Mouse (Mus musculus): ENCODE measurements at regions not wholly inside any gene's neighbourhood (a gene's known extent, or its start where the extent isn't known, plus 50 kb on each side); places are given as distances from the start of the nearest gene placed in this dataset.

- no peak overlapping the region for H3K4me3 ChIP-seq (ENCODE audit: control insufficient read depth, insufficient read depth, low read length)
- no peak overlapping the region for H3K27ac ChIP-seq (ENCODE audit: control insufficient read depth, insufficient read depth, low read length)
- H3K4me1 ChIP-seq (replicated peaks; ENCODE audit: control insufficient read depth, insufficient read depth, low read length): no peaks in the 10 kb centered on the region
- 69% methylated on average over 3 of the region's 3 CpGs for WGBS
- TF ChIP-seq POLR2A (IDR thresholded peaks at IDR 0.05; ENCODE audit: control insufficient read depth, extremely low read depth, insufficient read depth, low read length, poor library complexity): no peak
- no peak for TF ChIP-seq CTCF (IDR thresholded peaks at IDR 0.05; ENCODE audit: borderline replicate concordance, control insufficient read depth, extremely low read depth, insufficient read depth, low read length, poor library complexity)
- H3K36me3 ChIP-seq (ENCODE audit: control insufficient read depth, insufficient read depth, low read length): no peaks in the 10 kb centered on the region
- no peaks in the 10 kb centered on the region for H3K27me3 ChIP-seq (ENCODE audit: control insufficient read depth, insufficient read depth, low read length)
- no peak for DNase-seq
Measured at GRCm38 (mm10) chr2:34111286-34111685, 223.5 kb upstream of the Mvb12b start.

DNA sequence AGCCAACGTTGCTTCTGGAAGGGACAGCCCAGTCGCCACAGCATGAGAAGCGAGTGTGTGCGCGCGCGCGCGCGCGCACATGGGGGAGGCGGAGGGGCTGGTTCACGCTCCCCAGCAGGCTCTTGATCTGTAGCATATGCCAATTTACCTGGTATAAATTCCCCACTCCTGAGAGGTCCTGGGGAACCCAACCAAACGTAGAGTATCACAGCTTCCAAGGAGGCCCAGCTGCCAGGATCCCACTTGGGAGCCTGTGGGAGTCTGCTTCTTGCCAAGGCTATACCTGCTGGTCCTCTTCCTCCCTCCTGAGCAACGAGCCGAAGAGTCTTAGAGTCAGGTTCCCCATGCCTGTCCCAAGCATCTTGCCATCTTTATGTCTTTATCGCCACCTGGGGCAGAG is 222.8 kb upstream of the Mvb12b start:
- no peak for TF ChIP-seq POLR2A (IDR thresholded peaks at IDR 0.05; ENCODE audit: control insufficient read depth, extremely low read depth, insufficient read depth, low read length, poor library complexity)
- no peak for TF ChIP-seq CTCF (IDR thresholded peaks at IDR 0.05; ENCODE audit: borderline replicate concordance, control insufficient read depth, extremely low read depth, insufficient read depth, low read length, poor library complexity)
- no peak for DNase-seq
- Histone ChIP-seq H3K27me3 (ENCODE audit: control insufficient read depth, insufficient read depth, low read length) (no peaks in the 10 kb centered on the region), H3K4me3 (ENCODE audit: control insufficient read depth, insufficient read depth, low read length) (no peak overlapping the region), H3K27ac (ENCODE audit: control insufficient read depth, insufficient read depth, low read length) (no peak overlapping the region), H3K36me3 (ENCODE audit: control insufficient read depth, insufficient read depth, low read length) (no peaks in the 10 kb centered on the region), H3K4me1 (replicated peaks; ENCODE audit: control insufficient read depth, insufficient read depth, low read length) (no peaks in the 10 kb centered on the region)
- 86% methylated on average over 17 of the region's 17 CpGs for WGBS

- Histone ChIP-seq H3K36me3 (ENCODE audit: control insufficient read depth, insufficient read depth, low read length) (no peaks in the 10 kb centered on the region), H3K4me3 (ENCODE audit: control insufficient read depth, insufficient read depth, low read length) (no peak overlapping the region), H3K4me1 (replicated peaks; ENCODE audit: control insufficient read depth, insufficient read depth, low read length) (no peaks in the 10 kb centered on the region), H3K27me3 (ENCODE audit: control insufficient read depth, insufficient read depth, low read length) (no peaks in the 10 kb centered on the region), H3K27ac (ENCODE audit: control insufficient read depth, insufficient read depth, low read length) (no peak overlapping the region)
- TF ChIP-seq POLR2A (IDR thresholded peaks at IDR 0.05; ENCODE audit: control insufficient read depth, extremely low read depth, insufficient read depth, low read length, poor library complexity) (no peak), CTCF (IDR thresholded peaks at IDR 0.05; ENCODE audit: borderline replicate concordance, control insufficient read depth, extremely low read depth, insufficient read depth, low read length, poor library complexity) (no peak)
- DNase-seq: no peak
- 90% methylated on average over 27 of the region's 27 CpGs for WGBS
Measured at GRCm38 (mm10) chr2:34107566-34108303, 220.0 kb upstream of the Mvb12b start.

DNA sequence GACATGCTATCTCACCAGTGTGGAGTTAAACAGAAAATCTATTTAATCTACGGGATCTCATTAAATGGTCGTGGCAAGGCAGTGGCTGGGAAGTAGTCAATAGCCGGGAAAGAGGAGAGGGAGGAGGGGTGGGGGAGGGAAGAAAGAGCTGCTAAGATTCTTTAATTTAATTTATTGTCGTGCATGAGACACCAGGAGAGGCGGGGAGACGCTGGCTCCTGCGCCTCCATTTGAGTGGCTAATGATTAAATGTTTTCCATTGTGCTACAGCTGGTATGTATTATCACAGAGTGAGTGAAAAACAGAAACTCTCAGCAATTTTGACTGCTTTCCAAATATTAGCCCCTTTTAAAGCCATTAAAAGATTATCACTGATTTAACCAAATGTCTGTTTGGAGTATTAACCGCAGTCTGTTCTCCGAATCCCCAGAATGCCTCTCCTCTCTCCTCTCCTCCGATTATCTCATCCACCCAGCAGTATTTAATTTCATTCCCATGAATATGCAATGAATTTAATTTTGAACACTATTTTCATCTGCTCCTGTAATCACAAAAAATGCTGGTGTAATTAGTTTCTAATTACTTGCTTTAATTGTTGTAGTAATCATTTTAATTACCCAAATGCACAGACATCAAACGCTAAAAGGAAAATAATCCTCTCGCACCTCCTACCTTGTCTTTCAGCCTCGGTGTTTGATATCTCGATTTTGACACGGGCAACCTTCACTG is 219.3 kb upstream of the Mvb12b start:
- Histone ChIP-seq H3K4me3 (ENCODE audit: control insufficient read depth, insufficient read depth, low read length) (no peak overlapping the region), H3K27ac (ENCODE audit: control insufficient read depth, insufficient read depth, low read length) (no peak overlapping the region), H3K4me1 (replicated peaks; ENCODE audit: control insufficient read depth, insufficient read depth, low read length) (no peaks in the 10 kb centered on the region), H3K36me3 (ENCODE audit: control insufficient read depth, insufficient read depth, low read length) (no peaks in the 10 kb centered on the region), H3K27me3 (ENCODE audit: control insufficient read depth, insufficient read depth, low read length) (no peaks in the 10 kb centered on the region)
- DNase-seq: no peak
- 82% methylated on average over 15 of the region's 15 CpGs for WGBS
- TF ChIP-seq POLR2A (IDR thresholded peaks at IDR 0.05; ENCODE audit: control insufficient read depth, extremely low read depth, insufficient read depth, low read length, poor library complexity): no peak
- TF ChIP-seq CTCF (IDR thresholded peaks at IDR 0.05; ENCODE audit: borderline replicate concordance, control insufficient read depth, extremely low read depth, insufficient read depth, low read length, poor library complexity): no peak

DNA sequence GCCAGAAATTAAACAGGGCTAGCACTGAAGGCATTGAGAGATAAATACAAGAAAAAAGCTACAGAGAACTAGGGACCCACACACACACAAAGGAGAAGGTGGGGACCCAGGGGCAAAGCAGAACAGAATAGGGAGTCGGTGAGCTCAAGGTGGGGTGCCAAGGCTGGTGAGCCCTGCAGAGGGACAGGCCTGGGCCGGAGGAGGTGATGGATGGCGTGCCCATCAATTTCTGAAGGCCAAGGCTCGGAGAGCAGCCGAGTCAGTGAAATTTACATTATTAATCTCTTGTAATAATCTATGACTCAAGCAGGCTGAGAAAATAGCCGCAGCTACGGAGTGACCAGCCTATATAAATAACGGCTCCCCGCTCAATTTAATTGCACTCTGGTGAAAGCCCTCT is 218.5 kb upstream of the Mvb12b start:
- no peak for TF ChIP-seq POLR2A (IDR thresholded peaks at IDR 0.05; ENCODE audit: control insufficient read depth, extremely low read depth, insufficient read depth, low read length, poor library complexity)
- no peak for TF ChIP-seq CTCF (IDR thresholded peaks at IDR 0.05; ENCODE audit: borderline replicate concordance, control insufficient read depth, extremely low read depth, insufficient read depth, low read length, poor library complexity)
- WGBS: 89% methylated on average over 9 of the region's 9 CpGs
- Histone ChIP-seq H3K27ac (ENCODE audit: control insufficient read depth, insufficient read depth, low read length) (no peak overlapping the region), H3K36me3 (ENCODE audit: control insufficient read depth, insufficient read depth, low read length) (no peaks in the 10 kb centered on the region), H3K4me3 (ENCODE audit: control insufficient read depth, insufficient read depth, low read length) (no peak overlapping the region), H3K4me1 (replicated peaks; ENCODE audit: control insufficient read depth, insufficient read depth, low read length) (no peaks in the 10 kb centered on the region), H3K27me3 (ENCODE audit: control insufficient read depth, insufficient read depth, low read length) (no peaks in the 10 kb centered on the region)
- DNase-seq: no peak

DNA sequence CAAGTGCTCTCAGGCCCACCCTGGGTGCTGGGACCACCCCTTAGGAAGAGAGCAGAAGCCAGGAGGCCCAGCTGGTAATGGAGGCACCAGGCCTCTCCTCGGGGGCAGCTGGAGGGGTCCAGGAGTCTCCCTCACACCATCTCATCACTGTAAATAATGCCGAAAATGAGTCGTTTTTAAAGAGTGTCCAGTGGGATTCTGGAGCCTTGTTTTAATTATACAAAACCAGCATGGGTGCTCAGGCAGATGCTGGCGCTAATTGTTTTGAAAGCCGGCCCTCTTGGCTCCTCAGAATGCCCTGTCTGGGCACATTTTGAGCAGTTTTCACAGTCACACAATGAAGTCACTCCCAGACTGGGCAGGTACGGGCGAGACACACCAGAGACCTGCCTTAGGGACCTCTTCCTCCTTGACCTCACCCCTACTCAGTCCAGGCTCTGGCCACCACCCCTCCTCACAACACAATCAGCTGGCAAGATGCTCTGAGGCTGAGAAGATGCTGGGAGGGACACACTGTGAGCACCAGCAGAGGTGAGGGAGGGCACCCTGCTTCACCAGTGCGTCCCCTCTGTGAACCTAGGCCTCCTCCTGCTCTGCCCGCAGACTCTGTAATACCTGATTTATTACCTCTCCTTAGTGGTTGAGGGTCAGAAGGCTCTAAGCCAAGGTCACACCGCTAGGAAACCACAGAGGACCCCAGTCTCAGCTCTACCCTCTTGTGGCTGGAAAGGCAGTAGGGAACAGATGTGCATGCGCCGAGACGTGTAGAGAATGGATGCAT is 217.7 kb upstream of the Mvb12b start:
- no peaks in the 10 kb centered on the region for H3K27me3 ChIP-seq (ENCODE audit: control insufficient read depth, insufficient read depth, low read length)
- 62% methylated on average over 13 of the region's 13 CpGs for WGBS
- H3K27ac ChIP-seq (ENCODE audit: control insufficient read depth, insufficient read depth, low read length): no peak overlapping the region
- no peak for DNase-seq
- no peaks in the 10 kb centered on the region for H3K4me1 ChIP-seq (replicated peaks; ENCODE audit: control insufficient read depth, insufficient read depth, low read length)
- no peak for TF ChIP-seq CTCF (IDR thresholded peaks at IDR 0.05; ENCODE audit: borderline replicate concordance, control insufficient read depth, extremely low read depth, insufficient read depth, low read length, poor library complexity)
- no peak for TF ChIP-seq POLR2A (IDR thresholded peaks at IDR 0.05; ENCODE audit: control insufficient read depth, extremely low read depth, insufficient read depth, low read length, poor library complexity)
- H3K4me3 ChIP-seq (ENCODE audit: control insufficient read depth, insufficient read depth, low read length): no peak overlapping the region
- H3K36me3 ChIP-seq (ENCODE audit: control insufficient read depth, insufficient read depth, low read length): no peaks in the 10 kb centered on the region

Measured in thymus, adult 2 months (tissue).